Mouse (Mus musculus) C2C12 (cell line): ENCODE measurements around the gene Kdm1a. TPM values are rescaled to one million over a fixed set of nuclear protein-coding genes. Genes with fewer than 3 reads are reported as not detected.

Source experiments
- H3K27me3 ChIP-seq: one replicate; pipeline ENCODE4 v1.6.1; 2011; ENCODE audit not compliant: control insufficient read depth, insufficient read depth, insufficient read length
- H3K36me3 ChIP-seq: one replicate; pipeline ENCODE4 v1.6.1; 2011; ENCODE audit not compliant: control insufficient read depth, insufficient read depth
- H3K4me3 ChIP-seq: one replicate; pipeline ENCODE4 v1.5.1; 2011; ENCODE audit warnings: mild to moderate bottlenecking, control low read depth; ENCODE audit not compliant: poor library complexity, insufficient read depth, severe bottlenecking
- H3K79me2 ChIP-seq: one replicate; pipeline ENCODE4 v1.6.1; 2011; ENCODE audit not compliant: control insufficient read depth, insufficient read depth
- H3K79me3 ChIP-seq: one replicate; pipeline ENCODE4 v1.6.1; 2011; ENCODE audit warnings: low read depth, control low read depth
- H3ac ChIP-seq: one replicate; pipeline ENCODE3; 2011; ENCODE audit warnings: low read depth; ENCODE audit not compliant: control insufficient read depth, insufficient read length
- CEBPB ChIP-seq: IDR thresholded peaks from one replicate; pipeline ENCODE4 v1.6.1; 2011; ENCODE audit warnings: low read depth, mild to moderate bottlenecking, control low read depth, moderate library complexity
- CTCF ChIP-seq: IDR thresholded peaks from one replicate; pipeline ENCODE4 v1.5.1; 2011; ENCODE audit not compliant: control insufficient read depth, insufficient read depth, insufficient read length
- FOSL1 ChIP-seq: IDR thresholded peaks from one replicate; pipeline ENCODE4 v1.8.0; 2011; ENCODE audit warnings: mild to moderate bottlenecking, low read length; ENCODE audit not compliant: poor library complexity, insufficient read depth, severe bottlenecking
- MAX ChIP-seq: IDR thresholded peaks from one replicate; pipeline ENCODE4 v1.6.1; 2011; ENCODE audit warnings: mild to moderate bottlenecking, control low read depth
- MYOD1 ChIP-seq: IDR thresholded peaks from one replicate; pipeline ENCODE4 v1.6.1; 2011; ENCODE audit warnings: low read depth; ENCODE audit not compliant: control insufficient read depth, insufficient read length
- MYOG ChIP-seq: IDR thresholded peaks from one replicate; pipeline ENCODE4 v1.6.1; 2011; ENCODE audit not compliant: control insufficient read depth, insufficient read length; ENCODE audit errors: extremely low read depth
- USF1 ChIP-seq: IDR thresholded peaks from one replicate; pipeline ENCODE4 v1.6.1; 2011; ENCODE audit warnings: low read depth, mild to moderate bottlenecking, control low read depth, moderate library complexity
- microRNA-seq: library from miRNA; unstranded; fragments of <30 nt; microRNA quantifications from one replicate; pipeline ENCODE4, GENCODE M21; 2019; ENCODE audit warnings: borderline microRNAs expressed
- polyA plus RNA-seq: library from polyadenylated mRNA; unstranded; fragments of >200 nt; fragmentation: generic; extraction: Trizol; gene quantifications from one replicate; pipeline ENCODE4 v1.2.1, GENCODE M21; 2012; ENCODE audit warnings: missing spikeins

Gene Kdm1a
- polyA plus RNA-seq, 1 experiment = 47.2 TPM

DNA sequence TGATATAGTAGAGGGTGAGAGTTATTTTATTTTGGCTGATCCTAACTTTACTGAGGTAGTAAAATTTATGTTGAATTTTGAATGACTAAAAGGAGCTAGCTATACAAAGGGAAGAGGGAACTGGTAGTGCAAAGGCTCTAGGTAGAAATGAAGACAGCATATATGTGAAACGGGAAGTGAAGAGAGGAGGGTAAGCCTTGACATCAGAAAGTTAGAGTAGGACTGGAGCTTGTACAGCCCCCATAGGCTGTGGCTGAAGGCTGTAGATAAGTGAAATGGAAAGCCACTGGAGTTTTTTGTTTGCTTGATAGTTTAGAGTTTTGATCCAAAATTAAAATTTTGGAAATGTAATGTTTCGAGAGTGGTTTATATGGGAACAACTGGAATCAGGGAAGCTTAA, 83.9 kb downstream of the Kdm1a start:
- TF ChIP-seq MAX (no peak), MYOG (no peak), USF1 (no peak), CEBPB (no peak), FOSL1 (no peak), CTCF (no peak), MYOD1 (no peak)
- Histone ChIP-seq H3K4me3 (no peak overlapping the region), H3ac (no peak overlapping the region), H3K36me3 (peaks cover 16% of the 10 kb centered on the region), H3K79me2 (peaks cover 95% of the 10 kb centered on the region), H3K27me3 (no peaks in the 10 kb centered on the region), H3K79me3 (peaks cover 71% of the 10 kb centered on the region)

GRCm38 (mm10) chr4:136518141-136518540, 84.4 kb downstream of the Kdm1a start:
- TF ChIP-seq USF1 (no peak), FOSL1 (no peak), MYOG (no peak)
- Histone ChIP-seq H3ac (no peak overlapping the region), H3K27me3 (no peaks in the 10 kb centered on the region), H3K79me2 (peaks cover 95% of the 10 kb centered on the region), H3K79me3 (peaks cover 73% of the 10 kb centered on the region), H3K36me3 (peaks cover 16% of the 10 kb centered on the region), H3K4me3 (no peak overlapping the region)

DNA sequence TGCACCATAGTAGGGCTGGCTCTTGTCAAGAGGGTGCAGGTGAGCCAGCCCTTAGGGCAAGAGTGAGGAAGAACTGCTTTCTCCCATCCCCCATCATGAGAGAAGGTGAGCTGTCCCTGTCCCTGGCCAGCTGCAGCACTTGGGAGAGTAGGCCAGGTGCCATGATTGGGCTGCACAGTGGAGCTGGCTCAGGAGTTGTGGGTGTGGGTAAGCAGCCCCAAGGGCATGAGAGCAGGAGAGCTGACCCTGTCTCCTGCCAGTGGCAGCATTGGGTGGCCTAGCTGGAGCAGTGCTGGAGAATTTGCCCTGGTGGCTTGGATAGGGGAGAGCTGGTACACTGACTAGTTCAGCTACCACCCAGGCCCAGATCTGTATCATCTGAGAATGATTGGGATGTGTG, 89.6 kb downstream of the Kdm1a start:
- TF ChIP-seq CEBPB (no peak), CTCF (no peak), MYOD1 (no peak), MYOG (no peak), MAX (no peak), USF1 (no peak), FOSL1 (no peak)
- peaks cover 76% of the 10 kb centered on the region for H3K79me3 ChIP-seq
- peaks cover 99% of the 10 kb centered on the region for H3K79me2 ChIP-seq
- peaks cover 6% of the 10 kb centered on the region for H3K36me3 ChIP-seq
- H3K27me3 ChIP-seq = no peaks in the 10 kb centered on the region
- H3ac ChIP-seq = no peak overlapping the region
- no peak overlapping the region for H3K4me3 ChIP-seq

DNA sequence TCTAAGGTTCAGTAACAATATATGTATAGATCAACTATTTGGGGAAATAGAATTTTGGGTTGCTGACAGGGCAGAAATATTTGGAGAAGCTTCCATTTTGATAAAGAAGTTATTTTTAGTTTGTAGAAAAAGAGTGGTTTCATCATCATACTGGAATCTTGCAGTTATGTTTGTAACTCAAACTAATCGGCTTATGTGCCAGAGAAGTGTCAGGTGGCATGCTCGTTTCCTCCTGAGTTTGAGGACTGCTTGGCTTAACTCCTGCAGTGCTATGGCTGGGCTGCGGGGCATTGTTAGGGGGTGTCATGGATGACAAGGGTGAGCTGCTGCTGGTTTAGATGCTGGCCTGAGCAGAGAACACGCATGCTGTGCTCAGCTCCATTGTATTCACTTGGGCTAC, 90.8 kb downstream of the Kdm1a start:
- Histone ChIP-seq H3ac (no peak overlapping the region), H3K36me3 (peaks cover 6% of the 10 kb centered on the region), H3K27me3 (no peaks in the 10 kb centered on the region), H3K79me3 (peaks cover 81% of the 10 kb centered on the region), H3K79me2 (peaks cover 99% of the 10 kb centered on the region), H3K4me3 (no peak overlapping the region)
- TF ChIP-seq MAX = no peak
- no peak for TF ChIP-seq FOSL1
- no peak for TF ChIP-seq MYOG
- no peak for TF ChIP-seq CTCF
- no peak for TF ChIP-seq MYOD1
- no peak for TF ChIP-seq USF1
- TF ChIP-seq CEBPB = no peak

- Histone ChIP-seq H3K36me3 (no peaks in the 10 kb centered on the region), H3K79me2 (peaks cover 99% of the 10 kb centered on the region), H3K27me3 (no peaks in the 10 kb centered on the region), H3K79me3 (peaks cover 80% of the 10 kb centered on the region), H3ac (no peak overlapping the region), H3K4me3 (no peak overlapping the region)
- TF ChIP-seq FOSL1 (no peak), USF1 (no peak), MYOD1 (no peak), MAX (no peak)
Measured at GRCm38 (mm10) chr4:136509857-136510256, 92.7 kb downstream of the Kdm1a start.

DNA sequence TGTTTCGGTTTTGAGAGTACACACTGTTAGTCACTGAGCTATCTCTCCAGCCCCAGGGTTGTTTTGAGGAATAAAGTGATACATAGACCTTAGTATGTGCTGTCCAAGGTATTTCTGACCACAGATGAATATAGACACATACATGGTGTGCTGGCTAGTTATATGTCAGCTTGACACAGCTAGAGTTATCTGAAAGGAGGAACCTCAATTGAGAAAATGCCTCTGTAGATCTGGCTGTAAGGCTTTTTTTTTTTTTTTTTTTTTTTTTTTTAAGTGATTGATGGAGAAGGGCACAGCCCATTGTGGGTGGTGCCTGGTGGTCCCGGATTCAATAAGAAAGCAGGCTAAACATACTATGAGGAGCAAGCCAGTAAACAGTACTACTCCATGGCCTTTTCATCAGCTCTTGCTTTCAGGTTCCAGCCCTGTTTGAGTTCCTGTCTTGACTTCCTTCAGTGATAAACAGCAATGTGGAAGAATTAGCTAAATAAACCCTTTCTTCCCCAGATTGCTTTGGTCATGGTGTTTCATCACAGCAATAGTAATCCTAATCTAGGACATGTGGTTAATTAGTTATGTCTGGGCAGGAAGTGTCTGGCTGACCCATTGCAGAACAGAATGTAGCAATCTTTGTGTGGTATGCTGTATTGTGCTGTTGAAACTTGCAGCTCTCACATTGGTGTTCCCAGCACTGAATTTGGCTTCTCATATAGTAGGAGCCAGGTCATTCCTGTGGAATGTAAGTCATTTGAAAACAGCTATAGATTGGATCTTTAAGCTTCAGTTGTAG, 96.9 kb downstream of the Kdm1a start:
- TF ChIP-seq CEBPB = peak; percentile 15
- TF ChIP-seq MYOD1 = no peak
- peaks cover 84% of the 10 kb centered on the region for H3K79me3 ChIP-seq
- no peak overlapping the region for H3ac ChIP-seq
- no peaks in the 10 kb centered on the region for H3K36me3 ChIP-seq
- no peak overlapping the region for H3K4me3 ChIP-seq
- peaks cover 99% of the 10 kb centered on the region for H3K79me2 ChIP-seq
- H3K27me3 ChIP-seq = no peaks in the 10 kb centered on the region

Small RNAs within 50 kb of the gene (microRNA-seq; reads per million reads assigned to microRNA genes)
- not detected for gene Gm22180

Other genes starting within 250 kb of the Kdm1a start
- gene Htr1d, start 179.2 kb downstream of the Kdm1a start, polyA plus RNA-seq = 0.06 TPM
- gene 6030445D17Rik, start 140.5 kb downstream of the Kdm1a start, polyA plus RNA-seq = 0.46 TPM
- 16.1 TPM for gene Luzp1, start 133.0 kb downstream of the Kdm1a start, polyA plus RNA-seq
- gene Tex46, start 7.7 kb upstream of the Kdm1a start, polyA plus RNA-seq = not detected
- gene Lactbl1, start 19.9 kb upstream of the Kdm1a start, polyA plus RNA-seq = not detected
- 16.8 TPM for gene Ephb2, start 233.3 kb upstream of the Kdm1a start, polyA plus RNA-seq